Mouse (Mus musculus) MEL (cell line): ENCODE results near the gene Olfr1308. TPM values are rescaled to one million over a fixed set of nuclear protein-coding genes. Genes with fewer than 3 reads are reported as not detected.

Experiments
- DNase-seq: peaks from one replicate; pipeline ENCODE4 v3.0.0; 2011; ENCODE audit warnings: low read depth, low spot score
- H3K27ac ChIP-seq: 2 replicates; pipeline ENCODE4 v1.5.1; 2012; ENCODE audit warnings: low read depth, mild to moderate bottlenecking, control low read depth, low read length, moderate library complexity; ENCODE audit not compliant: control insufficient read depth
- H3K27me3 ChIP-seq, 2 experiments: fragments of 150-350 bp in 1 of 2; sonication (generic) in 1 of 2; 2 replicates each; pipeline ENCODE4 v1.6.1; 2012; ENCODE audit warnings: low read length in 2 of 2, mild to moderate bottlenecking in 2 of 2, improper control_type of control experiment in 1 of 2, moderate library complexity in 1 of 2; ENCODE audit not compliant: insufficient read depth in 2 of 2, control insufficient read depth in 1 of 2
- H3K36me3 ChIP-seq, 2 experiments: 2 replicates each; pipeline ENCODE4 v1.6.1; 2012 to 2014; ENCODE audit warnings: low read length in 2 of 2, improper control_type of control experiment in 1 of 2, inconsistent platforms in 1 of 2, mild to moderate bottlenecking in 1 of 2; ENCODE audit not compliant: insufficient read depth in 2 of 2, control insufficient read depth in 1 of 2
- H3K4me1 ChIP-seq, 2 experiments: fragments of 150-350 bp in 1 of 2; sonication (generic) in 1 of 2; 2 replicates each; pipeline ENCODE4 v1.6.1; 2012; ENCODE audit warnings: low read length in 2 of 2, improper control_type of control experiment in 1 of 2, mild to moderate bottlenecking in 1 of 2; ENCODE audit not compliant: insufficient read depth in 2 of 2, control insufficient read depth in 1 of 2
- H3K4me3 ChIP-seq, 2 experiments: fragments of 150-350 bp in 1 of 2; sonication (generic) in 1 of 2; 2 replicates each; pipeline ENCODE4 v1.5.1; 2012; ENCODE audit warnings: low read depth in 2 of 2, low read length in 2 of 2, mild to moderate bottlenecking in 2 of 2, moderate library complexity in 2 of 2, control low read depth in 1 of 2, improper control_type of control experiment in 1 of 2; ENCODE audit not compliant: control insufficient read depth in 1 of 2, insufficient read depth in 1 of 2
- H3K79me2 ChIP-seq: 2 replicates; pipeline ENCODE4 v1.6.1; 2012; ENCODE audit warnings: mild to moderate bottlenecking, low read length, moderate library complexity; ENCODE audit not compliant: control insufficient read depth, poor library complexity, insufficient read depth
- H3K9ac ChIP-seq: 2 replicates; pipeline ENCODE4 v1.6.1; 2012; ENCODE audit warnings: low read depth, mild to moderate bottlenecking, control low read depth, low read length, moderate library complexity; ENCODE audit not compliant: control insufficient read depth, poor library complexity, severe bottlenecking
- H3K9me3 ChIP-seq: fragments of 150-350 bp; sonication (generic); replicated peaks from 2 replicates; pipeline ENCODE4 v1.6.1; 2012; ENCODE audit warnings: mild to moderate bottlenecking, low read length, improper control_type of control experiment, moderate library complexity; ENCODE audit not compliant: insufficient read depth
- BHLHE40 ChIP-seq: IDR thresholded peaks from 2 replicates; pipeline ENCODE4 v1.6.1; 2012; ENCODE audit warnings: low read depth, mild to moderate bottlenecking, inconsistent platforms, low read length, improper control_type of control experiment, borderline replicate concordance
- CHD1 ChIP-seq: IDR thresholded peaks from 2 replicates; pipeline ENCODE4 v1.6.1; 2012; ENCODE audit warnings: low read depth, mild to moderate bottlenecking, inconsistent platforms, low read length, improper control_type of control experiment
- E2F4 ChIP-seq: IDR thresholded peaks from 2 replicates; pipeline ENCODE4 v1.6.1; 2011; ENCODE audit warnings: low read depth, low read length, improper control_type of control experiment, borderline replicate concordance
- EP300 ChIP-seq, 2 experiments: IDR thresholded peaks; 2 replicates each; pipeline ENCODE4 v1.6.1; 2011; ENCODE audit warnings: improper control_type of control experiment in 2 of 2, low read length in 2 of 2, low read depth in 1 of 2, mild to moderate bottlenecking in 1 of 2
- ETS1 ChIP-seq: IDR thresholded peaks from 2 replicates; pipeline ENCODE4 v1.6.1; 2012; ENCODE audit warnings: low read depth, mild to moderate bottlenecking, inconsistent platforms, low read length, improper control_type of control experiment, moderate library complexity
- GATA1 ChIP-seq: IDR thresholded peaks from 2 replicates; pipeline ENCODE4 v1.6.1; 2011; ENCODE audit warnings: low read depth, low read length, improper control_type of control experiment
- HCFC1 ChIP-seq: IDR thresholded peaks from 2 replicates; pipeline ENCODE4 v1.6.1; 2012; ENCODE audit warnings: low read depth, mild to moderate bottlenecking, inconsistent platforms, low read length, improper control_type of control experiment, moderate library complexity
- KAT2A ChIP-seq: conservative IDR thresholded peaks from 2 replicates; pipeline ENCODE4 v1.6.1; 2012; ENCODE audit warnings: low read depth, low read length, improper control_type of control experiment, inconsistent platforms
- MAFK ChIP-seq: IDR thresholded peaks from 2 replicates; pipeline ENCODE4 v1.6.1; 2011; ENCODE audit warnings: low read depth, mild to moderate bottlenecking, low read length, improper control_type of control experiment, borderline replicate concordance
- MAX ChIP-seq: IDR thresholded peaks from 2 replicates; pipeline ENCODE4 v1.6.1; 2011; ENCODE audit warnings: low read length, improper control_type of control experiment
- MYC ChIP-seq: IDR thresholded peaks from 2 replicates; pipeline ENCODE4 v1.6.1; 2011; ENCODE audit warnings: low read depth, mild to moderate bottlenecking, low read length, improper control_type of control experiment, moderate library complexity
- POLR2AphosphoS2 ChIP-seq: IDR thresholded peaks from 2 replicates; pipeline ENCODE4 v1.6.1; 2011; ENCODE audit warnings: low read length, improper control_type of control experiment
- SIN3A ChIP-seq: IDR thresholded peaks from 2 replicates; pipeline ENCODE4 v1.6.1; 2012; ENCODE audit warnings: low read length, improper control_type of control experiment, inconsistent platforms
- TAL1 ChIP-seq: IDR thresholded peaks from 2 replicates; pipeline ENCODE4 v1.6.1; 2012; ENCODE audit warnings: mild to moderate bottlenecking, inconsistent platforms, low read length, moderate library complexity, mixed read lengths
- TBP ChIP-seq: IDR thresholded peaks from 2 replicates; pipeline ENCODE4 v1.8.0; 2011; ENCODE audit warnings: low read depth, low read length, improper control_type of control experiment
- TCF12 ChIP-seq: IDR thresholded peaks from 2 replicates; pipeline ENCODE4 v1.6.1; 2014; ENCODE audit warnings: low read depth, mild to moderate bottlenecking, inconsistent platforms, low read length, improper control_type of control experiment, moderate library complexity
- UBTF ChIP-seq: IDR thresholded peaks from 2 replicates; pipeline ENCODE4 v1.6.1; 2012; ENCODE audit warnings: low read depth, mild to moderate bottlenecking, inconsistent platforms, low read length, improper control_type of control experiment, moderate library complexity, borderline replicate concordance; ENCODE audit not compliant: insufficient read depth
- USF1 ChIP-seq: IDR thresholded peaks from 2 replicates; pipeline ENCODE4 v1.6.1; 2014; ENCODE audit warnings: low read depth, mild to moderate bottlenecking, inconsistent platforms, low read length, improper control_type of control experiment, moderate library complexity
- ZC3H11A ChIP-seq: IDR thresholded peaks from 2 replicates; pipeline ENCODE4 v1.6.1; 2012; ENCODE audit warnings: low read depth, mild to moderate bottlenecking, inconsistent platforms, low read length, improper control_type of control experiment
- polyA plus RNA-seq, 2 experiments: library from polyadenylated mRNA; stranded (reverse) in 1 of 2; unstranded in 1 of 2; fragments of >175 nt in 1 of 2; fragments of >200 nt in 1 of 2; gene quantifications; 2 replicates each; pipeline versions ENCODE4 v1.2.1 to v1.2.4; 2012; ENCODE audit warnings: low replicate concordance in 2 of 2, low read depth in 1 of 2; ENCODE audit not compliant: insufficient read length in 2 of 2, insufficient read depth in 1 of 2, missing spikeins in 1 of 2
- total RNA-seq: library from RNA; depleted of rRNA; stranded (reverse); fragments of 300-350 nt; gene quantifications from 2 replicates; pipeline ENCODE4 v1.2.3, GENCODE M21; 2012

The Olfr1308 gene
- total and polyA plus RNA-seq, 3 experiments = not detected

GRCm38 (mm10) chr2:111990181-111990580, 25.4 kb upstream of the Olfr1308 start, which contains the start of gene Olfr1309:
TSS of gene Olfr1309 (minus strand) at chr2:111990281.
- Histone ChIP-seq H3K27ac (no peak within 1 kb of the TSS), H3K4me1 (no peaks in the 10 kb centered on the region), H3K79me2 (no peaks in the 10 kb centered on the region), H3K4me3 (no peak within 1 kb of the TSS), H3K27me3 (no peaks in the 10 kb centered on the region), H3K36me3 (no peaks in the 10 kb centered on the region), H3K9me3 (no peaks in the 10 kb centered on the region), H3K9ac (no peak within 1 kb of the TSS)
- no peak for TF ChIP-seq E2F4
- no peak for DNase-seq

- Histone ChIP-seq H3K4me3 (no peak within 1 kb of the TSS), H3K36me3 (no peaks in the 10 kb centered on the region), H3K9me3 (no peaks in the 10 kb centered on the region), H3K9ac (no peak within 1 kb of the TSS), H3K27ac (no peak within 1 kb of the TSS), H3K79me2 (no peaks in the 10 kb centered on the region), H3K4me1 (no peaks in the 10 kb centered on the region), H3K27me3 (no peaks in the 10 kb centered on the region)
- TF ChIP-seq HCFC1 (no peak), GATA1 (no peak), MAX (no peak), SIN3A (no peak), EP300 (IDR thresholded peaks at IDR 0.05; ENCODE audit: low read depth in 1 of 2, low read length in 2 of 2) (no peak), POLR2AphosphoS2 (no peak)
- no peak for DNase-seq
Measured at GRCm38 (mm10) chr2:111949340-111949739, 15.4 kb downstream of the Olfr1308 start, which contains the start of gene Olfr1307. TSS of gene Olfr1307 (minus strand) at chr2:111949440.

- TF ChIP-seq ZC3H11A = no peak
- TF ChIP-seq TBP = no peak
- no peak for TF ChIP-seq BHLHE40
- no peak for TF ChIP-seq KAT2A
- TF ChIP-seq EP300 (IDR thresholded peaks at IDR 0.05; ENCODE audit: low read depth in 1 of 2, low read length in 2 of 2) = no peak
- no peak for TF ChIP-seq MAFK
- TF ChIP-seq MYC = no peak
- no peak for TF ChIP-seq TCF12
- TF ChIP-seq USF1 = no peak
- no peak for TF ChIP-seq CHD1
- TF ChIP-seq TAL1 = no peak
- no peak for TF ChIP-seq MAX
- TF ChIP-seq E2F4 = no peak
- TF ChIP-seq ETS1 = no peak
- TF ChIP-seq UBTF = no peak
- no peak for TF ChIP-seq HCFC1
- Histone ChIP-seq H3K4me1 (no peaks in the 10 kb centered on the region), H3K4me3 (no peak within 1 kb of the TSS), H3K79me2 (no peaks in the 10 kb centered on the region), H3K27ac (no peak within 1 kb of the TSS), H3K36me3 (no peaks in the 10 kb centered on the region), H3K9ac (no peak within 1 kb of the TSS), H3K9me3 (no peaks in the 10 kb centered on the region), H3K27me3 (no peaks in the 10 kb centered on the region)
- no peak for DNase-seq
Measured at GRCm38 (mm10) chr2:111916171-111916570, 48.6 kb downstream of the Olfr1308 start, which contains the start of gene Olfr1306. TSS of gene Olfr1306 (minus strand) at chr2:111916271.
